Mouse (Mus musculus) heart, adult 2 months (tissue): ENCODE data around the gene 4921536K21Rik. TPM values are rescaled to one million over a fixed set of nuclear protein-coding genes. Genes with fewer than 3 reads are reported as not detected.

Experiments used
- DNase-seq, 2 experiments: peaks; one replicate each; pipeline ENCODE4 v3.0.0; 2021
- H3K27ac ChIP-seq: fragments of 200-600 bp; 2 replicates; pipeline ENCODE4 v1.8.1; 2022
- H3K27me3 ChIP-seq: fragments of 200-500 bp; 2 replicates; pipeline ENCODE4 v1.6.1; 2012; ENCODE audit warnings: mild to moderate bottlenecking, low read length, inconsistent platforms, mixed read lengths; ENCODE audit not compliant: control insufficient read depth, insufficient read depth
- H3K36me3 ChIP-seq: fragments of 200-500 bp; 2 replicates; pipeline ENCODE4 v1.6.1; 2012; ENCODE audit warnings: low read length, inconsistent platforms; ENCODE audit not compliant: control insufficient read depth, insufficient read depth
- H3K4me1 ChIP-seq: fragments of 200-500 bp; 2 replicates; pipeline ENCODE4 v1.6.1; 2011; ENCODE audit warnings: low read length; ENCODE audit not compliant: control insufficient read depth, insufficient read depth
- H3K4me3 ChIP-seq: fragments of 200-600 bp; 2 replicates; pipeline ENCODE4 v1.8.1; 2022
- H3K79me2 ChIP-seq: fragments of 200-500 bp; replicated peaks from 2 replicates; pipeline ENCODE4 v1.6.1; 2012; ENCODE audit warnings: mild to moderate bottlenecking, inconsistent platforms, low read length, moderate library complexity, mixed read lengths; ENCODE audit not compliant: control insufficient read depth, insufficient read depth
- H3K9ac ChIP-seq: fragments of 200-500 bp; 2 replicates; pipeline ENCODE4 v1.6.1; 2012; ENCODE audit warnings: low read depth, mild to moderate bottlenecking, control low read depth, inconsistent platforms, low read length, mixed read lengths
- CTCF ChIP-seq: fragments of 200-600 bp; IDR thresholded peaks from 2 replicates; pipeline ENCODE4 v1.8.1; 2022; ENCODE audit warnings: antibody characterized with exemption, mild to moderate bottlenecking, moderate library complexity
- EP300 ChIP-seq: fragments of 200-500 bp; IDR thresholded peaks from 2 replicates; pipeline ENCODE4 v1.6.1; 2011; ENCODE audit warnings: low read depth, low read length, control low read depth; ENCODE audit not compliant: insufficient read depth
- POLR2A ChIP-seq: fragments of 200-500 bp; IDR thresholded peaks from 2 replicates; pipeline ENCODE4 v1.6.1; 2011; ENCODE audit warnings: mild to moderate bottlenecking, low read depth, low read length, control low read depth; ENCODE audit not compliant: insufficient read depth
- WGBS: fragments of 180-500 bp; shearing (Covaris S2); methylation state at CpG from one replicate; pipeline ENCODE4 v1.1.7; 2018; 5-methylcytosine and 5-hydroxymethylcytosine counted together
- intact Hi-C: fragments of 180-260 bp; cut with DNase I; formaldehyde crosslinking; loops from one replicate; pipeline ENCODE4 v1.15.1; 2025
- polyA plus RNA-seq: library from polyadenylated mRNA; depleted of rRNA; stranded (reverse); fragments of >200 nt; gene quantifications from 2 replicates; pipeline ENCODE4 v1.2.3, GENCODE M21; 2012
- total RNA-seq, 2 experiments: library from RNA; stranded (reverse); gene quantifications; 2 replicates each; pipeline ENCODE4 v1.2.3; 2021

The 4921536K21Rik gene
- total and polyA plus RNA-seq, 3 experiments: 0.57 to 0.81 (median 0.57) TPM

- H3K27me3 ChIP-seq: no peaks in the 10 kb centered on the region
- TF ChIP-seq CTCF: no peak
- TF ChIP-seq POLR2A: no peak
- no peak for TF ChIP-seq EP300
- WGBS: 89% methylated on average over 4 of the region's 4 CpGs
- no peak overlapping the region for H3K27ac ChIP-seq
- no peak for DNase-seq
- H3K4me3 ChIP-seq: no peak overlapping the region
- intact Hi-C loops: no loop called here
- no peaks in the 10 kb centered on the region for H3K36me3 ChIP-seq
- no peaks in the 10 kb centered on the region for H3K79me2 ChIP-seq
- no peak overlapping the region for H3K9ac ChIP-seq
- no peaks in the 10 kb centered on the region; the same call in 1 of the 2 replicates for H3K4me1 ChIP-seq
Observed at GRCm38 (mm10) chr11:3859778-3860177, 35.1 kb downstream of the 4921536K21Rik start.

DNA sequence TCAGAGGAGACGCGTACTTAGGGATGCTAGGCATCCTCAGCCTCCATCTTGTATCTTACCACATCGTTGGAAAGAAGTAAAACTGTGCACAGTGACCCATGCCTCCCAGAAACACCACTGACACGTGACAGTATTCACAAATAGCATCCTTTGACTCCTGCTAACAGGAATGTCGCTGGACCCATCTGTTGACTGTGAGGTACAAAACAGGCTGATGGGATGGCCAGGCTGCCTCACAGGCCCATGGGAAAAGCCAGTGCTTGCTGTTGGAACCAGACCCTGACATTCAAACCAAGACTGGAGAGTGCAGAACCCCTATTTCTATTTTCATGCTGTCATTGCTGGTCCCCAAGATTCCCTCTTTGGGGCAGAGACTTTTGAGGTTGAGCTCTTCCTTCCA, 37.0 kb downstream of the 4921536K21Rik start:
- WGBS: 61% methylated on average over 5 of the region's 5 CpGs
- H3K79me2 ChIP-seq: no peaks in the 10 kb centered on the region
- H3K27ac ChIP-seq: no peak overlapping the region
- no peaks in the 10 kb centered on the region for H3K27me3 ChIP-seq
- no peak for DNase-seq
- peaks cover 2% of the 10 kb centered on the region; the same call in 1 of the 2 replicates for H3K4me1 ChIP-seq
- intact Hi-C loops: no loop called here
- H3K36me3 ChIP-seq: no peaks in the 10 kb centered on the region
- no peak overlapping the region for H3K9ac ChIP-seq
- H3K4me3 ChIP-seq: no peak overlapping the region
- no peak for TF ChIP-seq CTCF
- no peak for TF ChIP-seq POLR2A
- TF ChIP-seq EP300: no peak

DNA sequence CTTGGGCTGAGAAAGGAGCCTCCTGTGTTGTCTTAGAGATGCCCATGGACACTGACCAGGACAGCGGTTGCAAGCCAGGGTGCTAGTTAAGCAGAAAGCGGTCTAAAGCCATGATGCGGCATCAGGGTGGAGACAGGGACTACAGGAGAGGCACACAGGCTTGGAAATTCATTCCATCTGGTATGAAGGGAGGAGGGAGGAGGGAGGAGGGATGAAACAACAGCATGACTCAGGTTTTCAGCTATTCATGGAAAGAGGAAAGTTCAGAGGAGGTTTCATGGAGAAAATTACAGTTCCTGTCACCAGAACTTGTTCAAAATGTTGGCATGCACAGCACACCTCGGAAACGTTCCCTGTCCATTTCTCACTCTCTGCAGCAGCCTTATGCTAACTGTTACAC, 39.1 kb downstream of the 4921536K21Rik start:
- no peaks in the 10 kb centered on the region for H3K27me3 ChIP-seq
- no peak for DNase-seq
- no peak overlapping the region for H3K27ac ChIP-seq
- WGBS: 77% methylated on average over 5 of the region's 5 CpGs
- intact Hi-C loops: no loop called here
- 0 out of 2 replicates have a peak, but pooled peaks cover 2% of the 10 kb centered on the region for H3K4me1 ChIP-seq
- no peak overlapping the region for H3K9ac ChIP-seq
- H3K36me3 ChIP-seq: no peaks in the 10 kb centered on the region
- no peak for TF ChIP-seq CTCF
- no peak for TF ChIP-seq POLR2A
- no peak for TF ChIP-seq EP300
- H3K4me3 ChIP-seq: no peak overlapping the region
- H3K79me2 ChIP-seq: no peaks in the 10 kb centered on the region

DNA sequence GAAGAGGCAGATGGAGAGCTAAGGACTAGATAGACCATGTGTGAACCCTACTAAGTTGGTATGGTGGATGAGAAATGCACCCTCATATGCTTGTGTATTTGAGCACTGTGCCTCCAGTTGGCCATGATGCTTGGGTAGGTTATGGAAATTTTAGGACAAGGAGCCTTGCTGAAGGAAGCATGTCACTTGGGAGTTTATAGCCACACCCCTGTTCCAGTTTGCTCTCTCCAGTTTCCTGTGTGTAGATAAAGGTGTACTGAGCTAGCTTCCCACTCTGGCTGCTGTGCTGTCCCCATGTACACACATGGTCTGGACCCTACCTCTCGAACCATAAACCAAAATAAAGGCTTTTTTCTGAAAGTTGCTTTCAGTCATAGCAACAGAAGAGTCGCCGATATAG, 40.7 kb downstream of the 4921536K21Rik start:
- no peak for DNase-seq
- Histone ChIP-seq H3K36me3 (no peaks in the 10 kb centered on the region), H3K79me2 (no peaks in the 10 kb centered on the region), H3K4me1 (0 out of 2 replicates have a peak, but pooled peaks cover 2% of the 10 kb centered on the region), H3K27me3 (no peaks in the 10 kb centered on the region), H3K4me3 (no peak overlapping the region), H3K27ac (peak overlapping the region; percentile 41), H3K9ac (no peak overlapping the region)
- 84% methylated on average over 3 of the region's 3 CpGs for WGBS
- intact Hi-C loops: no loop called here
- TF ChIP-seq EP300 (no peak), CTCF (no peak), POLR2A (no peak)

GRCm38 (mm10) chr11:3853481-3854034, 41.3 kb downstream of the 4921536K21Rik start:
- Histone ChIP-seq H3K4me3 (no peak overlapping the region), H3K4me1 (0 out of 2 replicates have a peak, but pooled peaks cover 2% of the 10 kb centered on the region), H3K36me3 (no peaks in the 10 kb centered on the region), H3K27me3 (no peaks in the 10 kb centered on the region), H3K79me2 (no peaks in the 10 kb centered on the region), H3K9ac (no peak overlapping the region), H3K27ac (peak overlapping the region; percentile 63)
- 31% methylated on average over 5 of the region's 5 CpGs for WGBS
- TF ChIP-seq CTCF: no peak
- DNase-seq: peak in 1 of 2 experiments; percentile 60
- intact Hi-C loops: no loop called here

GRCm38 (mm10) chr11:3853031-3853430, 41.9 kb downstream of the 4921536K21Rik start:
- Histone ChIP-seq H3K36me3 (no peaks in the 10 kb centered on the region), H3K9ac (no peak overlapping the region), H3K79me2 (no peaks in the 10 kb centered on the region), H3K27me3 (no peaks in the 10 kb centered on the region), H3K27ac (peak overlapping the region; percentile 63), H3K4me3 (no peak overlapping the region), H3K4me1 (0 out of 2 replicates have a peak, but pooled peaks cover 2% of the 10 kb centered on the region)
- TF ChIP-seq POLR2A (no peak), CTCF (no peak), EP300 (no peak)
- DNase-seq: no peak
- 83% methylated on average over 10 of the region's 10 CpGs for WGBS
- intact Hi-C loops: no loop called here
